Mouse (Mus musculus) liver, embryonic 11.5 days (tissue): ENCODE results near the gene Zfhx3. TPM values are rescaled to one million over a fixed set of nuclear protein-coding genes. Genes with fewer than 3 reads are reported as not detected.
A peak's percentile ranks its signal among the peaks of the same experiment; 100 is the strongest.

Experiments used
- ATAC-seq: fragments of 200-750 bp; cut with Nextera tagmentation; replicated peaks from 2 replicates; pipeline ENCODE4 v1.8.0; 2017; ENCODE audit warnings: moderate number of reproducible peaks, mild to moderate bottlenecking, moderate TSS enrichment, moderate library complexity; ENCODE audit not compliant: low FRiP score
- DNase-seq: peaks from one replicate; pipeline ENCODE4 v3.0.0-alpha.2; 2017; ENCODE audit warnings: low spot score
- H3K27ac ChIP-seq: fragments of 300-500 bp; sonication (generic); 2 replicates; pipeline ENCODE4 v1.5.1; 2014; ENCODE audit warnings: mild to moderate bottlenecking, low read depth, low read length, control low read depth
- H3K27me3 ChIP-seq: fragments of 300-500 bp; sonication (generic); replicated peaks from 2 replicates; pipeline ENCODE4 v1.6.1; 2014; ENCODE audit warnings: low read length, mixed read lengths; ENCODE audit not compliant: control insufficient read depth, insufficient read depth
- H3K36me3 ChIP-seq: fragments of 300-500 bp; sonication (generic); 2 replicates; pipeline ENCODE4 v1.6.1; 2014; ENCODE audit warnings: mild to moderate bottlenecking, low read length, moderate library complexity, mixed read lengths; ENCODE audit not compliant: control insufficient read depth, insufficient read depth
- H3K4me1 ChIP-seq: fragments of 300-500 bp; sonication (generic); replicated peaks from 2 replicates; pipeline ENCODE4 v1.6.1; 2014; ENCODE audit warnings: low read length, mixed read lengths; ENCODE audit not compliant: control insufficient read depth, insufficient read depth
- H3K4me2 ChIP-seq: fragments of 300-500 bp; sonication (generic); 2 replicates; pipeline ENCODE4 v1.6.1; 2014; ENCODE audit warnings: mild to moderate bottlenecking, control low read depth, moderate library complexity
- H3K4me3 ChIP-seq: fragments of 300-500 bp; sonication (generic); 2 replicates; pipeline ENCODE4 v1.5.1; 2014; ENCODE audit warnings: low read depth, low read length, control low read depth
- H3K9ac ChIP-seq: fragments of 300-500 bp; sonication (generic); 2 replicates; pipeline ENCODE4 v1.6.1; 2014; ENCODE audit warnings: low read depth, low read length, control low read depth
- H3K9me3 ChIP-seq: fragments of 300-500 bp; sonication (generic); 2 replicates; pipeline ENCODE4 v1.6.1; 2016; ENCODE audit warnings: low read length, inconsistent platforms, mixed read lengths; ENCODE audit not compliant: control insufficient read depth
- WGBS: fragments of 180-500 bp; shearing (Covaris S2); extraction: QIAGEN DNeasy Blood & Tissue Kit; methylation state at CpG from one replicate; pipeline ENCODE4 v1.1.7; 2014; 5-methylcytosine and 5-hydroxymethylcytosine counted together
- polyA plus RNA-seq: library from polyadenylated mRNA; unstranded; fragments of >200 nt; fragmentation: Nextera tagmentation; extraction: Ambion mirVana; gene quantifications from 2 replicates; pipeline ENCODE4 v1.2.1, GENCODE M21; 2014

The Zfhx3 gene
- polyA plus RNA-seq, 1 experiment from 2014 or later: 6.1 TPM

DNA sequence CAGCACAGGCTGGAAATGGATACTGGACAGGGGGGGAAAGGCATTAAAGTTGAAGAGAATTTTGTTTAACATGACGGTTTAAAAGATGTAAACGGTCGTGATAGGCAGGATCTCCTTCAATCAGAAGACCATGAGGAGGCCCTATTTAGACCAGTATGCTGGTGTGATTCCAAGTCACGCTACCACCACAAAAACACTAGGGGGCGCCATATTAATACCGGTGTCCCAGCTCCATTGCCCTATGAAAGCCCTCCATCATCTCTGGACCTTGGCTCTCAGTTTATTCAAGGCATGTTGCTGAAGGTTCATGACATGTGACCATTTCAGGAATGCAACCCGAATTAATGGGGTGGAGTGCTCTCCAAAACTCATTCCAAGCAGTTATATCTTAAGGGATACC lies 631.7 kb downstream of the Zfhx3 start:
- Histone ChIP-seq H3K4me3 (no peak overlapping the region), H3K27ac (no peak overlapping the region), H3K9me3 (no peaks in the 10 kb centered on the region), H3K4me1 (0 out of 2 replicates have a peak, but pooled peaks cover 2% of the 10 kb centered on the region), H3K9ac (no peak overlapping the region), H3K4me2 (no peak overlapping the region), H3K27me3 (no peaks in the 10 kb centered on the region), H3K36me3 (no peaks in the 10 kb centered on the region)
- DNase-seq (no peak), ATAC-seq (peak; percentile 66)
- 22% methylated on average over 7 of the region's 7 CpGs for WGBS

DNA sequence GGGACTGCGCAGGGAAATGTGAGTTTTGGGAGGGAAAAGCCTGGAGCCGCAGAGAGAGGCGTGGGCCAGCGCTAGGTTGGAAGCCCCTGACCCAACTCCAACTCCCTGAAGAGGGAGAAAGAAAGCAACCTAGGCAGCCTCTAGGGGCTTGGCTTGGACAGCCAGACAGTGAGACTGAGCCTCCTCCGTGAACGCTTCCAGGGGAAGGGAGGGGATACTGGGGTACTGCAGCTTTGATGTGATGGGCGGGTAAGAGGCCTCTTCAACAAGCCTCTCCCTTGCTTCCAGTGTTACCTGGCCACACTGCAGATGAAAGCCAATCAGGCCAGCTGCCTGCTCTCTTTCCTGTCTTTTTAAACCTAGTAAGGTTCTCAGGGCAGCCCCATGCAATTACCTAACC lies 635.1 kb downstream of the Zfhx3 start:
- Histone ChIP-seq H3K9ac (no peak overlapping the region), H3K4me3 (no peak overlapping the region), H3K36me3 (no peaks in the 10 kb centered on the region), H3K9me3 (no peaks in the 10 kb centered on the region), H3K4me1 (peaks cover 12% of the 10 kb centered on the region), H3K27ac (no peak overlapping the region), H3K4me2 (no peak overlapping the region), H3K27me3 (no peaks in the 10 kb centered on the region)
- no peak for ATAC-seq
- 58% methylated on average over 7 of the region's 7 CpGs for WGBS
- DNase-seq: no peak

DNA sequence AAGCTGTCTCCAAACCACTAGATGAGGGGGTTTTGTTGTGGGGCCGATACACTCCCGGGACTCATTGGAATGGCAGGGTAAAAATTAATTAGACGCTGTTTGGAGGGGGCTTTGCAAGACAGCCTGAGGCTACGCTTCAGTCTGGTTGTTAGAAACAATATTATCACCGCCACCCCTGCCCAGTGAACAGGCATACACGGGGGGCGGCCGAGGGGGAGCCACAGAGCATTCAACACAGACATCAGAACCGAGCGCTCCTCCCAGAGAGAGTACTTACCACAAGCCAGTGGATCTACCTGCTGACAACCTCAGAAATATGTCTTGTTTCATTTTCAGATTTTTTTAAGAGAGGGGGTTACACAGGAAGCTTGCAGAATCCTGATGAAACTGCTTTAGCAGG lies 635.9 kb downstream of the Zfhx3 start:
- Histone ChIP-seq H3K4me1 (peaks cover 12% of the 10 kb centered on the region), H3K9ac (no peak overlapping the region), H3K36me3 (no peaks in the 10 kb centered on the region), H3K4me2 (no peak overlapping the region), H3K27me3 (no peaks in the 10 kb centered on the region), H3K27ac (no peak overlapping the region), H3K4me3 (no peak overlapping the region), H3K9me3 (no peaks in the 10 kb centered on the region)
- ATAC-seq: no peak
- no peak for DNase-seq
- 75% methylated on average over 10 of the region's 10 CpGs for WGBS

DNA sequence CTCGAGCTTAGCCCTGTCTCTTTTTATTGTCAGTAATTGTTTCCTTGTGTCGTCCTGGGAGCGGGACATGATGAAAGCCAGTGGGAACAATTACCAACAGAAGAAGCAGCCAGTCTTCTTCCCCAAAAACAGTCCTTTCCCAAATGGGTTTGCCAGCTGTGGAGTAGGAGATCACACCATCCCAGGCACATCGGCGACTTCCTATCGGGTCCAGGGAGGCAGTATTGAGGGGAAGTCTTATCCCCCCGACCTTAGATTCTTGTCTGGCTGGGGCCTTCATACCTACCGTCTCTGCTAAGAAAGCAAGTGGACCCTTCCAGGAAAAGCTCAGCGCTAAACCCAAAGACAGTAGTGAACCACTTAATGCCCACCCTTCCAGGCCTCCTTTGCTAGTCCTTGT lies 637.4 kb downstream of the Zfhx3 start:
- Histone ChIP-seq H3K4me3 (no peak overlapping the region), H3K9ac (no peak overlapping the region), H3K27ac (no peak overlapping the region), H3K4me2 (no peak overlapping the region), H3K27me3 (no peaks in the 10 kb centered on the region), H3K36me3 (no peaks in the 10 kb centered on the region), H3K9me3 (no peaks in the 10 kb centered on the region), H3K4me1 (peaks cover 12% of the 10 kb centered on the region)
- 75% methylated on average over 9 of the region's 9 CpGs for whole genome bisulfite sequencing
- no peak for ATAC-seq
- DNase-seq: no peak

DNA sequence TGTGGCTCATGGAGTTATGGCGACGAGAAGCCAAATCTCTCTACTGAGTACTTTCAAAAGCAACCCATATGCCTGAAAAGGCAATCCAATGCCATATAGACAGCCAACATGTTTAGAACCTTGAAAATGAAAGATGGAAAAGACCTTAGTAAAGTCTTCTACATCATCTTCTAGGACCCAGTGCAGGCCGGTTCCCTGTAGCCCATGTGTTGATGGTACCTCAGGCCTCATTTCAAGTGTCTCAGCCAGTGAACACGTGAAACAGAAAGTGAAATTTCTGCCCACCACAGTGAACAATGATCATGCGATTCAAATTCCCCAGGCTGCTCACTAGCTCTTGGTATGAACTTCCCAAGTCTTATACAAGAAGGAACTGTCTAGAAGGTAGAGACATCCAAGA lies 637.9 kb downstream of the Zfhx3 start:
- H3K4me2 ChIP-seq: no peak overlapping the region
- no peak overlapping the region for H3K27ac ChIP-seq
- H3K4me3 ChIP-seq: no peak overlapping the region
- 89% methylated on average over 5 of the region's 5 CpGs for WGBS
- H3K9me3 ChIP-seq: no peaks in the 10 kb centered on the region
- H3K27me3 ChIP-seq: no peaks in the 10 kb centered on the region
- peaks cover 12% of the 10 kb centered on the region for H3K4me1 ChIP-seq
- H3K36me3 ChIP-seq: no peaks in the 10 kb centered on the region
- DNase-seq (no peak), ATAC-seq (no peak)
- H3K9ac ChIP-seq: no peak overlapping the region

DNA sequence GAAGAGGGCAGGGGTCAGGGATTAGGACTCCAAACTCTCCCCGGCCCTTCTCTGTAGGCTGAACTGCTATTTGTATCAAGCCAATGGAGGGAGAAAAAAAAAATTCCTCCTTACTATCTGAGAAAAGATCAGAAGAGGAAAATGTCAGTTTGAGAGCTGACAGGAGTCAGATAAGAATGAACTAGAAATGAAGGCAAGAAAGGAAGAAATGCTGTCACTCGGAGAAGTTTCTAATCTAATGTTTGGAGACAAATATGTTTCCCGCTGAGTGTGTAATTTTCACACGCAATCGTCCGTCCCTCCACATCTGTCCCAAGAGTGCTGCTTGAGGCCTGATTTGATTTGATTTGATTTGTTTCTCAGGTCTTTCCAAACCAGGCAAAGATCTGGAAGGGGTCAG lies 639.1 kb downstream of the Zfhx3 start:
- H3K4me2 ChIP-seq: no peak overlapping the region
- no peak overlapping the region for H3K27ac ChIP-seq
- 0 out of 2 replicates have a peak, but pooled peaks have one; percentile 1 for ATAC-seq
- no peaks in the 10 kb centered on the region for H3K9me3 ChIP-seq
- H3K27me3 ChIP-seq: no peaks in the 10 kb centered on the region
- DNase-seq: no peak
- H3K4me1 ChIP-seq: peaks cover 12% of the 10 kb centered on the region
- WGBS: 57% methylated on average over 6 of the region's 6 CpGs
- no peak overlapping the region for H3K9ac ChIP-seq
- no peak overlapping the region for H3K4me3 ChIP-seq
- no peaks in the 10 kb centered on the region for H3K36me3 ChIP-seq

DNA sequence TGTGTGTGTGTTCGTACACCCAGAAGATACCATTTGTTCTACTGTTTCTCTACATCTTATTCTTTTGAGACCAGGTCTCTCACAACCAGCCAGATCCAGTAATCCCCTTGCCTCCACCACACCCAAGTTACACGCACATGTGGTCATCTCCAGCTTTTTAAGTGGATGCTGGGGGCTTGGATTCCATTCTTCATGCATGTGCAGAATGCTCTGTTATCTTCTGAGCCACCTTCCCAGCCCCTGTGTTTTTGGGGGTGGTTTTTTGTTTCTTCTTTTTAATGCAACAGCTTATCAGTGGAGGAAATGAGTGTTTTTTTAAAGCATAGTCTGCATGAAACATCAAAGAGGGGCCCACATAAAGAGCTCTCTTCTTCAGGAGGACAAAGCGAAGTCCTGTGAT lies 639.8 kb downstream of the Zfhx3 start:
- no peak overlapping the region for H3K4me2 ChIP-seq
- no peaks in the 10 kb centered on the region for H3K36me3 ChIP-seq
- no peaks in the 10 kb centered on the region for H3K27me3 ChIP-seq
- peak overlapping the region; percentile 25; the same call in 1 of the 2 replicates for H3K27ac ChIP-seq
- no peak overlapping the region for H3K9ac ChIP-seq
- ATAC-seq (peak; percentile 75), DNase-seq (no peak)
- 49% methylated on average over 3 of the region's 3 CpGs for WGBS
- no peaks in the 10 kb centered on the region for H3K9me3 ChIP-seq
- peaks cover 10% of the 10 kb centered on the region for H3K4me1 ChIP-seq
- H3K4me3 ChIP-seq: no peak overlapping the region

DNA sequence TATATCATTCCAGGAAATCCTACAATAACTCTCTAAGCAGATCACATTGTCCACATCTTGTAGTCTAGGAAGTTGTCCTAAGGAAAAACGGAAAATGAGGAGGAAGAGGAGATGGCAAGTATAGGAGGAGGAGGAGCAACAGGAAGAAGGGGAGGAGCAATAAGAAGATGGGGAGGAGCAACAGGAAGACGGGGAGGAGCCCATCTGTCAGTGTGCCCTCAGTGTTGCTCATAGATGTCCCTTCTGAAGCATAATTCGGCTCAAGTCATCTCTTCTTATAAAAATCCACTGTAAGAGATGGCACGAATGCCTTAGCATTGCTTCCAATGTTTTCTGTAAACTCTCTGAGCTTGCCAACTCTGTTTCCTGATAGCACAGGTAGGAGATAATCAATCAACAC lies 640.8 kb downstream of the Zfhx3 start:
- no peaks in the 10 kb centered on the region for H3K36me3 ChIP-seq
- H3K9ac ChIP-seq: no peak overlapping the region
- 79% methylated on average over 4 of the region's 4 CpGs for WGBS
- H3K9me3 ChIP-seq: no peaks in the 10 kb centered on the region
- no peaks in the 10 kb centered on the region for H3K27me3 ChIP-seq
- no peak overlapping the region for H3K27ac ChIP-seq
- no peak for DNase-seq
- ATAC-seq: no peak
- peaks cover 10% of the 10 kb centered on the region for H3K4me1 ChIP-seq
- no peak overlapping the region for H3K4me2 ChIP-seq
- no peak overlapping the region for H3K4me3 ChIP-seq

DNA sequence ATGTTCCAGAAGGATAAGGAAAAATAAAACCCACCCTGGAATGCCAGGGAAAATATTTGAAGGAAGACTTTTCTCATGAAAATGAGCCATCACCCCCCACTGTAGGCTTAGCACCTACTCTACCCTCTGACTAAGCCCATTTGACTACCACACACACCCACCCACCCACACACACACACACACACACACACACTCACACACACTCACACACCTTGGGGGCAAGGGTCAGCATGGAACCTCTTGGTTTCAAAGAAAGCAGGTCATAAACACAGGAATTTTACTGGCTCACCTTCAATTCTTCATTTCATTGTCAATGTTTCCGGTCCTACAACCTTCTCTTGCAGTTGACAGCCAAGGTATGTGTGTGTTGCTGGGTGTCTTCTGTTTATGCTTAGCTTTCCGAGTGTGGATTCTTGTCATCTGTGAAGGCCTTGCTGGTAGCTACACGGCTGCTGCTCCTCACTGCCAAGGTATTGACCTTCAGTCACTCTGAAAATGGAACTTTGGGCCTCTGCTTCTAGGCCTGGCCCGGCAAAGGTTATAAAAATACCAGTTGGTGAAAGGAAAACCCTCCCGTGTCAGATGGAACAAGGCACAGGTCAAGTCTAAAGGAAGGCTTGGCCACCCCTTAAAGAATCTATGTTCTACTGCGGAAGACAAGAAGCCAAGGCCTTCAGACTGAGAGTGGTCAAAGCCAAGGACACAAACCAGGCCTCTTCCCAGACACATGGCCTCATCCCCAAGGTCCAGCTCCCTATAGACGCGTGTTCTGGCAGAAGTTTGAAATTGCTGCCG lies 641.6 kb downstream of the Zfhx3 start:
- 79% methylated on average over 9 of the region's 9 CpGs for WGBS
- Histone ChIP-seq H3K4me1 (peaks cover 10% of the 10 kb centered on the region), H3K36me3 (no peaks in the 10 kb centered on the region), H3K4me3 (no peak overlapping the region), H3K9me3 (no peaks in the 10 kb centered on the region), H3K27ac (no peak overlapping the region), H3K27me3 (no peaks in the 10 kb centered on the region), H3K9ac (no peak overlapping the region), H3K4me2 (no peak overlapping the region)
- DNase-seq (no peak), ATAC-seq (no peak)
